Mouse (Mus musculus): ENCODE measurements around the gene Mrm1. TPM values are rescaled to one million over a fixed set of nuclear protein-coding genes. Genes with fewer than 3 reads are reported as not detected.

Mrm1 gene
- polyA plus RNA-seq, 1 experiment from 2014 or later: 13.9 TPM

Other genes with a start within 250 kb of the Mrm1 start
- gene Dhrs11, start 9.5 kb upstream of the Mrm1 start, polyA plus RNA-seq (2016; fragmentation: Nextera tagmentation; extraction: Ambion mirVana): 13.1 and 15.1 TPM in 2 replicates
- gene Ggnbp2, start 51.3 kb upstream of the Mrm1 start, polyA plus RNA-seq (2016; fragmentation: Nextera tagmentation; extraction: Ambion mirVana): 53.4 and 56.5 TPM in 2 replicates
- 9.9 and 11.3 TPM in 2 replicates for gene Myo19, start 60.6 kb upstream of the Mrm1 start, polyA plus RNA-seq (2016; fragmentation: Nextera tagmentation; extraction: Ambion mirVana)
- 2.6 and 2.7 TPM in 2 replicates for gene Pigw, start 60.8 kb upstream of the Mrm1 start, polyA plus RNA-seq (2016; fragmentation: Nextera tagmentation; extraction: Ambion mirVana)
- 87.0 and 93.5 TPM in 2 replicates for gene Znhit3, start 96.9 kb upstream of the Mrm1 start, polyA plus RNA-seq (2016; fragmentation: Nextera tagmentation; extraction: Ambion mirVana)
- 6.0 and 10.0 TPM in 2 replicates for gene Car4, start 138.3 kb upstream of the Mrm1 start, polyA plus RNA-seq (2016; fragmentation: Nextera tagmentation; extraction: Ambion mirVana)

All from hindbrain, embryonic 10.5 days (tissue).